7 mouse cellular contexts compared by ENCODE assay signal in the genomic region with DNA sequence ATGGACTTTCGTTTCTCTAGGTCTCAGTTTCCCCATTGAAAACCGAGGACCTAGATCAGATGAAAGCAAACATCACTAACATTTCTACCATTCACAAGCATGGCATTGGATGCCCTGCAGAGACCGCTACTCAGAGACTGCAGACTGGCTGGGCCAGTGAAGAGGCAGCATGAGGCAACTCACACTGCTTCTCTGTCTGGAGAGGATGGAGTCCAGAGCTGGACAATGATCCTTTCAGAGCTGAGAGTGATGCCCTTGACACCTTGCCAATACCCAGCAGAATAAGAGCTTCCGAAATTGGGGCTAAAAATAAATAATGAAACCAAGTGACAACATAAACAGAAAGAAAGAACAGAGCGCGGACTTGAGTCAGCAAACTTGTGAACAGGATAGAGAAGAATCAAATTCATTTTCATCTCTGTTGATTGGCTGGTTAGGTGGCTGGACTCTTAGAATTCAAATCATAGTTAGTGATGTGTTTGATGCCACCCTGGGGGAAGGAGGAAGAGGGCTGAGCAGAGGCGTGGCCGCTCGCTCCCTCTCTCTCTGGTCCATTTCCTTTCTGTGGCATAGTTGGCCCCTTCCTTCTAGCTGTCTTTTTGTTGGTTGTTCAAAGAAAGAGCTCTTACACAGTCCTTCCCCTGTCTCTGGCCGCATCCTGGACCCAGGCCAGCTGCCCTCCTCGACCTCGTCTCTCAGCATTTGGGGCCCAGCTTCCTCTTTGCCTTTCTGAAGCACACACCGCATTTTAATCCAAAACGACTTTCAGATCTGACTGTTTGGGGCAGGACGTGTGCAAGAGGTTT.
DNase-seq lines count a peak whose midpoint lies in the region; ATAC-seq and TF ChIP-seq lines count a peak whose summit lies in the region.

No protein-coding gene starts in this region.

- no peak overlapping the region for H3K27ac ChIP-seq in kidney, postnatal 0 days
- H3K27ac ChIP-seq in kidney, adult 2 months (ENCODE audit: insufficient read depth, low read depth, low read length), result no peak overlapping the region
- H3K27ac ChIP-seq in hindbrain, embryonic 16.5 days (ENCODE audit: low read depth, low read length), result peak overlapping the region; percentile 20; the same call in 1 of the 2 replicates

- H3K9ac ChIP-seq in kidney, postnatal 0 days (ENCODE audit: low read depth, low read length), result no peak overlapping the region
- no peak overlapping the region for H3K9ac ChIP-seq in hindbrain, embryonic 16.5 days (ENCODE audit: low read depth, low read length)

- no peaks in the 10 kb centered on the region for H3K27me3 ChIP-seq in kidney, postnatal 0 days (ENCODE audit: insufficient read depth, low read length)
- no peaks in the 10 kb centered on the region; the same call in 1 of the 2 replicates for H3K27me3 ChIP-seq in kidney, adult 2 months (replicated peaks; ENCODE audit: control insufficient read depth, insufficient read depth, low read length)
- no peaks in the 10 kb centered on the region for H3K27me3 ChIP-seq in hindbrain, embryonic 16.5 days (replicated peaks; ENCODE audit: control insufficient read depth, insufficient read depth, low read length)

- no peaks in the 10 kb centered on the region for H3K36me3 ChIP-seq in kidney, postnatal 0 days (ENCODE audit: insufficient read depth, low read length)
- no peaks in the 10 kb centered on the region for H3K36me3 ChIP-seq in kidney, adult 2 months (ENCODE audit: control insufficient read depth, insufficient read depth, low read length)
- H3K36me3 ChIP-seq in hindbrain, embryonic 16.5 days (ENCODE audit: control insufficient read depth, insufficient read depth, low read length), result no peaks in the 10 kb centered on the region

- H3K4me1 ChIP-seq in kidney, postnatal 0 days (replicated peaks; ENCODE audit: insufficient read depth, low read length), result peaks cover 3% of the 10 kb centered on the region; the same call in 1 of the 2 replicates
- no peaks in the 10 kb centered on the region for H3K4me1 ChIP-seq in kidney, adult 2 months (ENCODE audit: control insufficient read depth, insufficient read depth, low read length)
- no peaks in the 10 kb centered on the region for H3K4me1 ChIP-seq in hindbrain, embryonic 16.5 days (ENCODE audit: control insufficient read depth, insufficient read depth, low read depth, low read length)

- no peak for ATAC-seq in kidney, postnatal 0 days (replicated peaks; ENCODE audit: low FRiP score, low read depth)
- peak; percentile 95 for ATAC-seq in hindbrain, embryonic 16.5 days

- H3K9me3 ChIP-seq in kidney, postnatal 0 days (replicated peaks; ENCODE audit: low read length), result no peaks in the 10 kb centered on the region
- no peaks in the 10 kb centered on the region for H3K9me3 ChIP-seq in hindbrain, embryonic 16.5 days (ENCODE audit: control insufficient read depth, low read length)

- no peak for TF ChIP-seq POLR2A in kidney, adult 2 months (IDR thresholded peaks at IDR 0.05; ENCODE audit: low read depth, low read length)

- no peak for TF ChIP-seq CTCF in kidney, postnatal 0 days (IDR thresholded peaks at IDR 0.05; ENCODE audit: low read depth)
- no peak for TF ChIP-seq CTCF in kidney, adult 2 months (conservative IDR thresholded peaks at IDR 0.05; ENCODE audit: insufficient read depth, insufficient read length, low read depth, low read length)

- no peak overlapping the region for H3K4me2 ChIP-seq in kidney, postnatal 0 days (ENCODE audit: low read length)
- H3K4me2 ChIP-seq in hindbrain, embryonic 16.5 days (ENCODE audit: low read length), result peak overlapping the region; percentile 20

- 55% methylated on average over 15 of the region's 15 CpGs for WGBS in kidney, postnatal 0 days
- WGBS in kidney, adult 2 months, result 58% methylated on average over 15 of the region's 15 CpGs
- WGBS in hindbrain, embryonic 16.5 days, result 41% methylated on average over 15 of the region's 15 CpGs

- peak; percentile 10 for DNase-seq in kidney, postnatal 0 days (ENCODE audit: low spot score)
- no peak for DNase-seq in kidney, adult 2 months
- peak; percentile 4 for DNase-seq in T-cell, adult 2 months (ENCODE audit: low spot score)
- peak; percentile 16 to 59 for DNase-seq in cerebellum, postnatal 25 days
- DNase-seq in lung, postnatal 4 days, result peak; percentile 26 to 55
- DNase-seq in spleen, postnatal 4 days (ENCODE audit: low spot score in 2 of 2), result peak; percentile 31 to 64

- no peak overlapping the region for H3K4me3 ChIP-seq in kidney, postnatal 0 days (replicated peaks; ENCODE audit: low read depth, low read length)
- H3K4me3 ChIP-seq in kidney, adult 2 months (ENCODE audit: insufficient read depth, low read depth, low read length), result no peak overlapping the region
- H3K4me3 ChIP-seq in hindbrain, embryonic 16.5 days (ENCODE audit: low read length), result no peak overlapping the region
